Mouse (Mus musculus) megakaryocyte, embryonic 14.5 days (primary cell): Measurements from ENCODE around the gene Ranbp3.

Source experiments
- FLI1 ChIP-seq: IDR thresholded peaks from 2 replicates; pipeline ENCODE4 v1.6.1; 2012; ENCODE audit warnings: low read length, inconsistent platforms, mixed read lengths
- GATA1 ChIP-seq: IDR thresholded peaks from 3 replicates; pipeline ENCODE4 v1.6.1; 2012; ENCODE audit warnings: mixed read lengths, low read length, inconsistent platforms, borderline replicate concordance

DNA sequence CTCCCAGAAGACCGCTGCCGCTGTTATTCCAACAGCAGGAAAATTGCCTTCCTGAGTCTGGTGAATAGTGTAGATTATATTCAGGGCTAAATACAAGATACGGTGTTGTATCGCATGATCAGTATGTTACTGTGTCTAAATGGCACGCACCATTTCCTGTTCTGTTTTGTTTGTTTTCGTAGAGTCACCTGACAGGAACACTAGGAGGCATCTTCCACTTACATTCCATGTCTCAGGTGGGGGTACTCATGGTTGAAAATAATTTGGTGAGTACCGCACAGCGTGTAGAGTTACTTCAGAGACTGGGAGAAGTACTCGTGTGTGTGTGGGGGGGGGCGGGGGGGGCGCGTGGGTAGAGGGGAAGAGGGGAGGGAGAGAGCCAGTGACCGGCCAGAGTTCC lies 25.5 kb upstream of the Ranbp3 start:
- TF ChIP-seq GATA1 (no peak), FLI1 (no peak)
